Mouse (Mus musculus): ENCODE measurements around the gene Gpc3.

DNA sequence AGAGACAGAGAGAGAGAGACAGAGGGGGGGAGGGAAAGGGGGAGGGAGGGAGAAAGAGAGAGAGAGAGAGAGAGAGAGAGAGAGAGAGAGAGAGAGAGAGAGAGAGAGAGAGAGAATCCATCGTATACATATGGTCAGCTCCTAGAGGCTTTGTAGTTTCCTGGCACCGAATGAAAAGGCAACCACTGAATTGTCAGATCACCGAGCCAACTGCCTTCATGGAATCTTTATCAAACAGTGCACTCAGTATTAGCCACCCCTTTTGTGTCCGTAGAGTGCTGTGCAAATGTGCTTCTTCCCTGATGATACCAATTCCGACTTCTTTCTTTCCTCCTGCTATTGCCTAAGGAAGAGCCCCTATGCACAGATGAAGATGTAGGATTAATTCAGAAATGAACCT, 246.9 kb downstream of the Gpc3 start:
- no peak for TF ChIP-seq JUND (conservative IDR thresholded peaks at IDR 0.05; ENCODE audit: low read depth, low read length)
- TF ChIP-seq E2F4 (IDR thresholded peaks at IDR 0.05; ENCODE audit: insufficient replicate concordance, low read depth, low read length), result no peak
- TF ChIP-seq MEF2A (IDR thresholded peaks at IDR 0.05; ENCODE audit: borderline replicate concordance, low read depth, low read length), result no peak
- TF ChIP-seq CTCF (conservative IDR thresholded peaks at IDR 0.05 in 1 of 2, IDR thresholded peaks at IDR 0.05 in 1 of 2; ENCODE audit: low read depth in 2 of 2, low read length in 2 of 2), result no peak
- TF ChIP-seq USF1 (IDR thresholded peaks at IDR 0.05; ENCODE audit: low read depth, low read length), result no peak
- no peak for TF ChIP-seq POLR2AphosphoS2 (IDR thresholded peaks at IDR 0.05; ENCODE audit: low read depth, low read length)
- no peak for TF ChIP-seq ZKSCAN1 (IDR thresholded peaks at IDR 0.05; ENCODE audit: borderline replicate concordance, low read depth, low read length)
- no peak for TF ChIP-seq KAT2A (IDR thresholded peaks at IDR 0.05; ENCODE audit: insufficient replicate concordance, low read length)
- no peak for TF ChIP-seq GABPA (IDR thresholded peaks at IDR 0.05; ENCODE audit: insufficient replicate concordance, low read depth, low read length)
- TF ChIP-seq USF2 (conservative IDR thresholded peaks at IDR 0.05; ENCODE audit: low read depth, low read length), result no peak
- TF ChIP-seq MAX (IDR thresholded peaks at IDR 0.05; ENCODE audit: low read length), result no peak
- no peak for TF ChIP-seq MYC (IDR thresholded peaks at IDR 0.05; ENCODE audit: low read depth, low read length)
- no peak for TF ChIP-seq EP300 (IDR thresholded peaks at IDR 0.05; ENCODE audit: low read length)

Measured in CH12.LX (cell line).